Mouse (Mus musculus): ENCODE results near the gene Lhfp. TPM values are rescaled to one million over a fixed set of nuclear protein-coding genes. Genes with fewer than 3 reads are reported as not detected.
A peak's percentile ranks its signal among the peaks of the same experiment; 100 is the strongest.

Gene Lhfp
- total RNA-seq (2021), result 10 to 100 TPM; 30.2 to 37.0 TPM
- long read RNA-seq, experiment 1, transcript Lhfp-201 (4 exons, 2,108 nt), result major isoform, 72 of 79 reads
- long read RNA-seq, experiment 1, partial matches to known transcripts, result 1 of 79 reads
- long read RNA-seq, experiment 1, other reads (novel, unspliced or antisense), result 6 of 79 reads
- long read RNA-seq, experiment 2, transcript Lhfp-201 (4 exons, 2,108 nt), result major isoform, 71 of 78 reads
- long read RNA-seq, experiment 2, partial matches to known transcripts, result 5 of 78 reads
- long read RNA-seq, experiment 2, other reads (novel, unspliced or antisense), result 2 of 78 reads

DNA sequence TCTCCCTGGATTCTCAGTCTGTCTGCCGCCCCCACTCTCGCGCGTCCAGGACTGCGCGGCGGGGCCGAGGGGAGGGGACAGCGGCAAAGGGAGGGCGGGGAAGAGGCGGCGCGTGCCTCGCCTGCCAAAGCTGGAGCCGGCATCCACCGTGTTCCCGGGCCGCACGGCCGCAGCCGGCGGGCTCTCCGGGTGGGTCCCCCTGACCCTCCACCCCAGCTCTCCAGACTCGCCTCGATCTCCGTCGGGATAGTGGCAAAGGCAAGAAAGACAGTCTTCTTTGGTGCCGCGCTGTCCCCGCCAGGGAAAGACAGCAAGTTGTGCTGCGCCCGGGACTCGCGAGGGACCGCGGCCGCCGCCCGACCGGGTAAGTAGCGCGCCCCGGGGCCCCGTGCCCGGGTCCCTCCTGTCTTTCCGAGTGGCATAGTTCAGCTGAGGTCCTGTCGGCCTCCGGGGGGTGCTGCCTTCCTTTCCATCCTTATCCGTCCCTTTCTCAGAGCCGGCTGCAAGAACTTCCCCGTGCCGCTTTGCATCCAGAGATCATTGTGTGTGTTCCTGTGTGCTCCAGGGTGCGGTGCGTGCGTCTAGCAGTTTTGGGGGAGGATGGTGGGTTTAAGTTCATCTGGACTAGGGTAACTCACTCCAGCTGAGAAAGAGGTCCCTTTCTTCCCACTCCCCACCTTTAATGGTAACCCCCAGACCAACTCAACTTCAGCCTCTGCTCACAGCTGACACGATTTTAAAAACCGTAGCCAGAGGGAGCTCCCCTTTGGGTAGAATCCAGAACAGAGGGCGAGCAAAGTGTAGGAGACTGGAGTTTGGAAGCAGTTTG is at the start of gene Lhfp:
Gene Lhfp, plus strand, starts transcription at position 118 of the 829 bp plus-strand sequence.
- DNase-seq (ENCODE audit: low spot score in 2 of 2), result peak in 1 of 2 experiments; percentile 59
- intact Hi-C loops (cut with DNase I), result loop anchor here (5.0 to 10.0 kb wide), 2 partner anchors 123 to 216 kb away; no protein-coding TSS in a partner anchor

DNA sequence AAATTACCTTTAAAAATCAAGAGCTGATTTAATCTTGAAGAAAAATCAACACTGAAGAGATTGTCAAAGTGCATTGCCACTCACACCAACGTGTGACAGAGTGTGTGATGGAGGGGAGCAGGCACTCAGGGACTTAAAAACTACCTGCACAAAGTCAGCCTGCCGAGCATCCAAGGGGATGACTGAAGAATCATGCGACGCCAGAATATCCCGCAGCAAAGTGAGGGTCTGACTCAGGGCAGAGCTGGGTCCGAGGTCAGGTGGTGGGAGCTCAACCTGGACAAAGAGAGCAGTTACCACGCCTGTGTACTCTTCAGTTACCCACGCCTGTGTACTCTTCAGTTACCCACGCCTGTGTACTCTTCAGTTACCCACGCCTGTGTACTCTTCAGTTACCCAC is 48.0 kb upstream of the Lhfp start:
- DNase-seq (ENCODE audit: low spot score in 2 of 2), result no peak
- intact Hi-C loops (cut with DNase I), result no loop called here

DNA sequence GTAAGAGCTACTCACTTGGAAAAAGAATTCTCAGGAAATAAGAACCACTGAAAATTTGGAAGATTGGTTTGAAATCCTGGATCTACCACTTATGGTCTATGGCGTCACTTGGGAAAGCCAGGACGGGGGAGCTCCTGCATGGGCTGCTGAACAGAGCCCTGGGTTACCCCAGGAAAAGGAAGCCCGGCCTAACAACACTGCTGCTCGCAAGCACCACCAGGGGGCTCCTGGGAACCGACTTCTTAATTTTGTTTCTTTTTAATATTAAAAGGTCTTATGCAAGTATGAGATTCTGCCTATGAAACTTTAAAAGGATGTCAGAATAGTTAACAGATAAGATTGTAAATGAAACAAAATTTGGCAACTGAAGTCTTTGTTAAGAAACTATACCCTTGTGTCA is 46.7 kb upstream of the Lhfp start:
- peak in 1 of 2 experiments; percentile 26 for DNase-seq (ENCODE audit: low spot score in 2 of 2)
- intact Hi-C loops (cut with DNase I), result no loop called here

DNA sequence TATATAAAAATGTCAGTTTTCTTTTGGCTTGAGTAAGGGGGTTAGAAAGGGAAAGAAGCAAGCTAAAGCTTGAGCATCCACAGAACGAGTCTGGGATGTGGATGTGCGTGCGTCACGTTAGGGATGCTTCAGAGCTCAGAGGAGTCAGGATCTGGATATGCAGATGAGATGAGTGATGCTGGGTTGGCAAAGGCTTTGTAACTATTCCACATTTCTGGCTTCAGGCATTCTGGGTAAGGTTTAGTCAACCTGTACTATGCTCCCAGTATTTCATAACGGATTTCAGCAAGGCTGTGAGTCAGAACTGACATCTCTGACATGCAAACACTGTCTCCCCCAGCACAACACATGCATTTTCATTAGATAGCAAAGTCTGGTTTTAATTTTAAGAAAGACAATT is 44.7 kb upstream of the Lhfp start:
- intact Hi-C loops (cut with DNase I), result no loop called here
- DNase-seq (ENCODE audit: low spot score in 2 of 2), result no peak

DNA sequence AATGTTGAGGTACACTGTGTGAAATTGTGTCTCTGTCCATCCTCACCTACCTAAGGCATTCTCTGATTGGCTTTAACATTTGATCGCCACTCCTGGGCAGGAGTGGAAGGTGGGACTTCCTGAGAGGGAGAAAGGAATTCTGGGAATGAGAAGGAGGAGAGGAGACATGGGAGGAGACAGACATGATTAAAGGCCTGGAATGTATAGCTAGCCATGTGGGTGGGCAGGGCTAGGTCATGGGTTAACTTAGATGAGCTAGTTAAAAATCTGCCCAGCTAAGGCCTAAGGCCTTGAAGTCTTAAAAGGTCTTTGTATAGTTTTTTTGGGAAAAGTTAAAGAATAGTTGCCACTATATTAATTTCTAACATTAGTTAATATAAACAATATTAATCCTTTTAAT is 43.9 kb upstream of the Lhfp start:
- intact Hi-C loops (cut with DNase I), result no loop called here
- DNase-seq (ENCODE audit: low spot score in 2 of 2), result no peak

DNA sequence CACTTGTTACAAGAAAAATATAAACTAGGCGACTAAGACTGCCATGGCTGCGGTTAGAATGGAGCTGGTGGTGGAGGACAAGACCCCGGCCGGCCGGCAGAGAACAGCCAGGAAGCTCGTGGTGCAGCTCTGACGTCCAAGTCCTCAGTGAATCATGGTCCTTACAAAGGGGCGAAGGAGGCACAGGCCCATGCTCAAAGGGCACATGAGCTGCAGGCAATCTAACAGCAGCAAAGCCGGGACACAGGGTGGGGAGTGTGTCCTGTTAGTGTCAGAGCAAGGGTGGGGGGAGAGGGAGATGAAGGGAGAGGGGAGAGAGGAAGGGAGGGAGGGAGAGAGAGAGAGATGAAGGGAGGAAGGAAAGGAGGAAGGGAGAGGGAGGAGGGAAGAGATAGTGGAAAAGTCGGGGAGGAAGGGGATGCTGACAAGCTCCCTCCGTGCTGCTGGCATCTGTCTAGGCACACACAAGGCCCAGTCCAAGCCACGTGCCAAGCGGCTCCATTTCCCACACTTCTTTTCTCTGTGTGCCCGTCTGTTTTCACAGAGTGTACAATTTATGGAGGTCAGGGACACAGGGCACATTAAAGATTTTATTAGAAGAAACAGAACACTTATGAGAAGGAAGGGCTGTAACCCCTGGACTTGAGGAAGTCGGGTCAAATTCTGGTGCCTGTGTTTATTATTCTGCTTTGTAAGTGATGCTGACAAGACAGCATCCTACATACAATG is 42.1 kb upstream of the Lhfp start:
- intact Hi-C loops (cut with DNase I), result no loop called here
- DNase-seq (ENCODE audit: low spot score in 2 of 2), result no peak

DNA sequence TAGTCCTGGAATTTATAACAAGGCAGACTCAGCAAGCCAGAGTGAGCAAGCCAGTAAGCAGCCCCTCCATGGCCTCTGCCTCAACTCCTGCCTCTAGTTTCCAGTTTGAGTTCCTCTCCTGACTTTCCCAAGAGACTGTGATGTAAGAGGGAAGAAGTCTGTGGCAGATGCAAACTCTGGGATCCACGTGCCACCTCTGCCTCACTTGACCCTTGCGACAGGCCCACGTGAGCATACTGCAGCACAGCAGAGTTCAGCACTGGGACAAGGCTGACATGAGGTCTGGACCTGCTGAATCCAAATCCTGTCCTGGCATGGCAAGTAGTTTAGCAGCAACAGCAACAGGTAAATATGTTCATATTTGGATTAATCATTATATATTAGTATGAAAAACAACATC is 41.3 kb upstream of the Lhfp start:
- DNase-seq (ENCODE audit: low spot score in 2 of 2), result no peak
- intact Hi-C loops (cut with DNase I), result no loop called here

DNA sequence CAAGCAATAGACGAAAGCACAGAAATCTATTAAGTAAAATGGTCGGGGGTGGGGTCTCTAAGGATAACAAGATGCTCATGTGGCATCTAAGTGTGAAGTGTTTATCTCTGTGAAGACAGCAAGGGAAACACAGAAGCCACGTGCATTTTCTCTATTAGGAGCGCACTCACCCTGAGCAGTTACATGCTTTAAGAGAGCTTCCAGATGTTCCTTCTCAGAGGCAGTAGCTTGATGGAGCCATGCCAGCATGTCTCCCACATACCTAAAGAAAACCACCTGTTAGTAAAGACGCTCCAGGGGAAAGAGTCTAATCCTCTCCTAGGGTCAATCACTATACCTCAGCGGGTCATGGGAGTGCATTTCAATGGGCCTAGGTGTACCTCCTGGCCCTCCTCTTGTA is 39.3 kb upstream of the Lhfp start:
- intact Hi-C loops (cut with DNase I), result no loop called here
- no peak for DNase-seq (ENCODE audit: low spot score in 2 of 2)

DNA sequence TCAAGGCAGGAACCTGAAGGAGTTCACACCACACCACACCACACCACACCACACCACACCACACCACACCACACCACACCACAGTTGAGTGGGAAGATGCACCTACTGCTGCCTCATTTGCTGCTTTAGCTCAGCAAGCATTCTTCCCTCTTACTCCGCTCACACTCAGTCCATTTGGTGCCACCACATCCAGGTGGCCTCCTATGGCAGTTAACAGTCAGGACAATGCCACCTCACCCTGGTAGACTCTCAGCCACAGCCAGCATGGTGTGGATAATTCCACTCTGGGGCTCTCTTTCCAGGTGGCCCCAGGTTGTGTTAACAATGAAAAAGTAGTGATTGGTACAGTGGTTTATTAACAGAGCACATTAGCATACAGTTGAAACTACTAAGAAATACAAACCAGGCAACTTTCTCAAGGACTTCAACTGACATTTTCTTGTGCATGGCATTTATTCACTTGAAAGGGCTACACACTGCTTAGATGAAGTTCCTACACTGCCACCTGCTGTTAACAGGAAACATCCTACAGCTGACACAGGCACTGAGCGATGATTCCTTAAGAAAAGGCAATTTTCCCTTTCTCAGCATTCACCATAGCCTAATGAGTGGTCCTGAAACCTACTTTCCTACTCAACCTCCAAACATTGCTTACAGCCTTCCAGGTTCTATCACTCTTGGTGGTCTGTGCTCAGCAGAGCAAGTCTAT is 36.8 kb upstream of the Lhfp start:
- DNase-seq (ENCODE audit: low spot score in 2 of 2), result peak; percentile 45 to 52
- intact Hi-C loops (cut with DNase I), result loop anchor here (2.0 kb wide), 1 partner anchor 748 kb away; no protein-coding TSS in a partner anchor

DNA sequence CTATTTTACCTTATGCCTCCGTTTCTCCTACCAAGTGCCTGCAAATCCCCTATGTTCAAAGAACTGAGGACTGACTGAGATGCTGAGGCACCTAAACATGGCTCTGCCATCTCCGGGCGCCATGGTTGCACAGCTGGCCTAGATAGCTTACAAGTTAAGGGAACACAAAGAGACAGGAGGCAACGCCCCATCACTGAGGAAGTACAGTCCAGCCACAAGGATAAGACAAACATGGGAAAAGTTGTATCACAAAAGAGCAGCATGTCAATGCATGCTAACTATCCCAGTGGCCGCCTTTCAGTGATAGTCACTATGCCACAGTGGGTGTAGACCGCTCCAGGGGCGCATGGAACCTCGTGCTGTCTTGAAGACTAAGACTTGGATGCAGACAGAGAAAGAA is 33.9 kb upstream of the Lhfp start:
- intact Hi-C loops (cut with DNase I), result no loop called here
- DNase-seq (ENCODE audit: low spot score in 2 of 2), result no peak

DNA sequence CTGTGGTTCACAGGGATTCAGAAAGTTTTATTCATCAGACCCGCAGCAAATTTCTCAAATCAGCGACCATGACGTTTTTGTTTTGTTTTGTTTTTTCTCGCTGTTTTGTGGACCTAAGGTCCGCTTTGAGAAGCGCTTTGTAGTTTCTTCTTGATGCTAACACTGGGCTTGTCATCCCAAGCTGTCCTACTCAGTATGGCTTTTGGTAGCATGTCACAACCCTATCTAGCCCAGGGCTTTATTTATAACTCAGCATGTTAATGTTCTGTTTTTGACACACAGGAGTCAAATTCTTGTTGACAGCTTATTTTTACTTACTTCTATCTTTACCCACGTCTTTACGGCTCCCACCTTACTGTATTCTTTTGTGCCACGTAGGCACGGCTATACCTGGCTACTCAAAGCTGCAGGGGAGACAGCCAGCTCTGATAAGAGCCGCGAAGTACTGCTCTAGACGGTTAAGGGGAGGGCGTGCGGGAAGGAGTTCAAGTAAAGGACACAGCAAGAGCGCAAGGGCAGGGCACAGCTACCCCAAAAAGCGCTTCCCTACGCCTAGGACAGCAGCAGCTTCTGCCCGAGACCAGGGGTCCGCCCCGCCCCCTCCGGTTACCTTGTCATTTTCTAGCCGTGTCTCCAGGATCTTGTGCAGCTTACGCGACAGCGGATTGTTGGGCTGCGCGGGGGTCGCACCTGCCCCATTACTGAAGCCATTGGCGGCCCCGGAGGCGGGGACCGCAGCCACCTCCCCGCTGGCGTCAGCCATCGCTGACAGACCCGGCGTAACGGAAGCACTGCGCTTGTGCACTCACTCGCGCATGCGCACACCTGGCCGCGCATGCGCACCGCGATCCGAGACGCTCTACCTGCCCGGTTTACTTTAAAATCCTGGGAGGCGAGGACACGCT is 24.6 kb upstream of the Lhfp start, which contains the start of gene Cog6:
Gene Cog6, minus strand, starts transcription at position 802 of the 905 bp plus-strand sequence.
- DNase-seq (ENCODE audit: low spot score in 2 of 2), result peak; percentile 63 to 87
- intact Hi-C loops (cut with DNase I), result no loop called here

DNA sequence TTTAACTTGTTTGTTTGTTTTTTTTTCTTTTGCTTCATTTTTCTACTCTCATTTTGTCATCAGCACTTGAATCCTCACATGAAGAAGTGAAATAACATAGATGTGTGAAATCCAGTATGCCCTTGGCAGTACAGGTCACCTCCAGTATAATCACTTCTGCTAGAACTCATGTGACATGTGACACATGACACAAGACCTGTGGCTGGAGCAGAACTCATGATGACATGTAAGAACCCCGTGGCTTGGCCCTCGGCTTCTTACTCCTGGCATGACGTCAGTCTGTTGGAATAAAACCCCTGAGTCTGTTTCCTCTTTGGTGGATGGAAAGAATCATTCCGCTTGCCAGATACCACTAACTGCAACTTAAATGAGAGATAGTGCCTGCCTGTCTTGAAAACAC is 14.0 kb upstream of the Lhfp start:
- DNase-seq (ENCODE audit: low spot score in 2 of 2), result no peak
- intact Hi-C loops (cut with DNase I), result no loop called here

DNA sequence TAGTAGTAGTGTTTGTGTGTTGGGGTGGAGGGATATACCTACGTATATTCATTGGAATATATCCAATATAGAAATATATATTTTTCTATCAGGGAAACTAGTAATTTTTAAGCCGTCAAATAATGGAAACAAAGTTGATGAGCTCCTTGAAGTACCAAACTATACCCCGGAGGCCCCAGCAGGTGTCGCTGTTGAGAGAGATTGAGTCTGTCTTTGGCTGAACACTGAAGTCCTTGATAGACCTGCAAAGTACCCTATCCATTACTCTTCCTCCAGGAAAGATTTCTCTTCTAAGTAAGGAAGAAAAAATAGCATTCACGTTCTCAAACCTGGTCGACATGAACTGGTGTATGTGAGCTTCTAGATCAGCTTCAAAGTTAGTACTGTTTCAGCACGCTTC is 12.3 kb upstream of the Lhfp start:
- intact Hi-C loops (cut with DNase I), result loop anchor here (1.0 kb wide), 1 partner anchor 419 kb away; no protein-coding TSS in a partner anchor

DNA sequence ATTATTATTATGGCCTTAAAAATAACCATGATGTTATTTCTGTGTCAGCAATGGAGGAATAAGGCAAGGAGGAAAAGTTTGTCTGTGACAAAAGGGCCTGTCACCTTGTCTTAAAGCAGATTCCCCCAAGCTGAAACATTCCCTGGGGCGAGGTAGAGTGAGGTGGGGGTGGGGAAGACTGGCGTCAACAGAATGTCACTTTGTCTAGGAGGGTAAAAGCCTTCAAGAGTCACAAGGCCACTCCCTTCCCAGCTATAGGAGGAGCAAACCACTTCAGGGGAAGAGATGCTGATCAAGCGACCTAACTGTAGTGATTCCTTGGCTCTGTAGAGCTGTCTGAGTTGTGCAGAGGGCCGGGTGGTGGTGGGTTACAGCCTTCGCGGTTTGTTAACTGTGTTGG is 9.7 kb upstream of the Lhfp start:
- intact Hi-C loops (cut with DNase I), result loop anchor here (5.0 to 10.0 kb wide), 2 partner anchors 221 to 303 kb away; no protein-coding TSS in a partner anchor
- DNase-seq (ENCODE audit: low spot score in 2 of 2), result no peak

More for the DNA sequence above, 12.3 kb upstream of the Lhfp start:
- peak; percentile 36 to 82 for DNase-seq (ENCODE audit: low spot score in 2 of 2)

DNA sequence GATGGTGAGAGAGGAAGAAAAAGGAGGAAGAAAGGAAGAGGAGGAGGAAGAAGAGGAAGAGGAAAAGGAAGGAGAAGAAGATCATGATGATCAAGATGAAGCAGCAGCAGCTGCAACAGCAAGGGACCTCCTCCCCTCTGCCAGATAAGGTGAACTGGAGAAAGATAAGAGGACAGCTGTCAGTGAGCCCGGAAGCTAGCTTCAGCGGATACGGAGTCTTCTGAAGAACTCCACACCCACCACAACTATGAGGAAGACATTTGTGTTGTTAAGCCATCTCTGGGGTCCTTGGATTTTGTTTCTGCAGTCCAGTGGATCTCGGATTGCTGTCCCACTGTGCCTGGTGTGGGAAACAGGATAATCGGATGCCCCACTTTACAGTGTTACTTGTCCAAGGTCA is 8.9 kb upstream of the Lhfp start:
- intact Hi-C loops (cut with DNase I), result loop anchor here (5.0 to 10.0 kb wide), 2 partner anchors 220 to 302 kb away; no protein-coding TSS in a partner anchor
- no peak for DNase-seq (ENCODE audit: low spot score in 2 of 2)

DNA sequence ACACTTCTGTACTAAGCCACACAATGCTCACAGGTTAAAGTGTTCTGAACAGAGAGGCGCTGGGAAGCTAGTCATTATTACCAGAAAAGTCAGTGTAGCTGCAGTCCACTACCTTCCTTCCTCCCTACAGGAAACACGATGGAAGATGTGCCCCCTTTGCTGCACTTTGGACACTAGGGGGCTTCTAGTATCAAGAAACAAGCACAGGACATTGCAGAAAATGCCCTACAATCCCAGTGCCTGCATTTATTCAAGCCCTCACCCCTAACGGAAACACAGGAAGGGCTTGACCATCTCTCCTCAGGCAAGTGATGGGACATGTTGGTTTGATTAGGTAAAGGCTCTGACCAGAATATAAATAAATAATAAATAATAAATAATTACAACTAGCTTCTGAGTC is 7.9 kb upstream of the Lhfp start:
- intact Hi-C loops (cut with DNase I), result loop anchor here (5.0 to 10.0 kb wide), 2 partner anchors 219 to 301 kb away; no protein-coding TSS in a partner anchor

DNA sequence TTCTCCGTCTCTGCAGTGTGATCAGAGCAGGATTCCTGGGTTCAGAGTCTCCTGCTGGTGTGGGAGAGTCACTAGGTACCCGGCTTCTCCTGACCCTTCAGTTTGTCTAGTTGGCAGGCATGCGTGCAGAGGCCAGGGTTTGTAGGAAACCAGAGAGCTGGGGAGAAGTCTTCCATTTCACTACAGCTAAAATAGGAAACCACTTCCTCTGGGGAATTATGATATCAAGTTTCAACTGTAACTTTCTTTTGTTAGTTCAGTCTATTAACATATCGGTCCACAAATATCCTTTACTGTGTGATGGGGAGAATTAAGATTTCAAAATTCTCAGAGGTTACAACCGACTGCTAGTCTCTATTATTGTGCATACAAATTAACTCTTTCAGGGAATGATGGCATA is 5.3 kb upstream of the Lhfp start:
- intact Hi-C loops (cut with DNase I), result loop anchor here (10.0 kb wide), 1 partner anchor 299 kb away; no protein-coding TSS in a partner anchor
- DNase-seq (ENCODE audit: low spot score in 2 of 2), result no peak

More for the DNA sequence above, 7.9 kb upstream of the Lhfp start:
- peak in 1 of 2 experiments; percentile 22 for DNase-seq (ENCODE audit: low spot score in 2 of 2)

DNA sequence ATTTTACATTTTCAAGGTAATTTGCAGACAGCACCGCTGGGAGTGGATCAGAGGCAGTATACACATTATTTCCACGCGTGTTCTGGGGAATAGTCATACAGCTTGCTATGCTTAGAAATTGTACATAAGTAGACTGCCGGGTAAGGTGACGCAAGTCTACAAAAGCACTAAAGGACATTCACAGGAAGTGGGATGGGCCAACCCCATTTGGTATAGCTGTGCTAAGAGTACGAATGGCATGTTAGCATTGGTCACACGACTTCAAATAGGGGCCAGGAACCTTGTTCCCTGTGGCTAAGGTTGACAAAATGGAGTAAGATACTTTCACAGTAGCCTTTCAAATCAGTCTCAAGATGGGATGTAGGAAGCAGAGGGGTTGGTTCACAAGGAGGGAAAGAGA is 4.4 kb upstream of the Lhfp start:
- no peak for DNase-seq (ENCODE audit: low spot score in 2 of 2)
- intact Hi-C loops (cut with DNase I), result loop anchor here (10.0 kb wide), 1 partner anchor 298 kb away; no protein-coding TSS in a partner anchor
